Mouse (Mus musculus) large intestine, adult 2 months (tissue): ENCODE data around the gene Arl15. TPM values are rescaled to one million over a fixed set of nuclear protein-coding genes. Genes with fewer than 3 reads are reported as not detected.

Experiments
- DNase-seq: peaks from one replicate; pipeline ENCODE4 v3.0.0-alpha.2; 2012; ENCODE audit warnings: low read depth, low spot score
- WGBS: fragments of 180-500 bp; shearing (Covaris S2); methylation state at CpG from one replicate; pipeline ENCODE4 v1.1.7; 2018; 5-methylcytosine and 5-hydroxymethylcytosine counted together
- polyA plus RNA-seq: library from polyadenylated mRNA; depleted of rRNA; stranded (reverse); fragments of >200 nt; gene quantifications from 2 replicates; pipeline ENCODE4 v1.2.3, GENCODE M21; 2012

Gene Arl15
- polyA plus RNA-seq, 1 experiment: 2.5 TPM

DNA sequence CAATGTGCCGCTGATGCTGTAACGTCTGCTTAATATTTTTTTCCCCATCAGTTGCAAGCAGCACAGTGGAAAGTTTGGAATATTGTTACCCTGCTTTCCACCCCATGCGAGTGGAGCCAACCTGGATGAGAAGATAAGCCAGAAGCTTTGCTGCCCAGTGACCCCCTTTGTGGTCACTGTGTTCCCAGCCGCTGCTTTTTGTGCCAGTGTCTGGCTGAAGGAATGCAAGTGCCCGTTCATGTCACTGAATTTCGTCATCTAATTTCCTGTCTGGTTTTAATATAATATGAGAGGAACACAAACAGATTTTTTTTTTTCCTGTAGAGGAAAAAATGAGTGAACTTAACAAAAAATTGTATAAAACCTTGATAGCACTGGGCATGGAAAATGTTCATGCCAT, 46.1 kb downstream of the Arl15 start:
- 86% methylated on average over 6 of the region's 6 CpGs for WGBS
- DNase-seq: no peak

DNA sequence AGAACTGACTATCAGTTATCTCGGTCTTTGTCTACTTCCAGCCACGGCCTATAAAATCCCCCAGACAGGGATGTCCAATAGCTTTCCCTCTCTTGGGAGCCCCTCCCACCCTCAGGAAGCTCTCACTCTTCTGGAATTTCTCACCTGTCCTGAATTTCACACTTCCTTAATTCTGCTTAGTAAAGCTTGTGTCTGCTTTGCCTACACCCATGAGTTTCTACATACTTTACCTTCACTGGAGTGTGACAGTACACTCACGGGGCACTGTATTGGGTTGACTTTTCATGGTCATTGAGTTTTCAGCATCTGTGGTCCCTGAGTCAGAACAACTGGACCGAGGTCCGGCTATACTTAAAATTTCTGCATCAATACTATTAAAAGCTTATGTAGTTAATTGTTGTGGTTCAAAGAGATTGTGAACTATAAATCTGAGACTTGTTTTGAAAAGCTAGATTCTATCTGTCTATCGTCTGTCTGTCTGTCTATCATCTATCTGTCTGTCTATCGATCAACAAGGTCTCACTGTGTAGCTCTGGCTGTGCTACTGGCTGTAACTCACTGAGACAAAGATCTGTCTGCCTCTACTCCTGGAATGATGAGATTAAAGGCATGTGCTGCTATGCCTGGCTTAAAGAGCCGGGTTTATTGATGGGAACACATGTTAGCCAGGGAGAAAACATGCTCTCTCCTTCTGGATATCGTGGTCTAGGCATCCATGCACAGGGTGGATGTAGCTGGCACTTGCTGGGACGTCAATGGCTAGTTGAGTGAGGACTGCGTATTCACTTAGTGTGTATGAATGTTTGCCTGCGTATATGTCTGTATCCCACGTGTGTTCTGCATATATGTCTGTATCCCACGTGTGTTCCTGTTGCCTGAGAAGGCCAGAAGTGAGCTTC, 48.4 kb downstream of the Arl15 start:
- no peak for DNase-seq
- 88% methylated on average over 14 of the region's 14 CpGs for WGBS

DNA sequence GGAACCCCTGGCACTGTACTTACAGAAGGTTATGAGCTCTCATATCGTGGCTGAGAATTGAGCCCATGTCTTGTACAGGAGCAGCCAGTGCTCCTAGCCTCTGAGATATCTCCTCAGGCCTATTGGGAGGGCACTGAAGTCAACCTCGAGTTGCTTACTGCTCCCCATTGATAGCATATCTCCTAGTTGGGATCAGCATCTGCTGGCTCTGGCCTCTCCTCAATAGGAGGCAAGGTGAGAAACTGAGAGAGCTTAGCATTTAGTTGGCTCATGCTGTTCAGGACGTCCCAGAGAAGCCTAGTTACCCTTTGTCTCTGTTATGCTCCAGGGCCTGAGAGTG, 49.0 kb downstream of the Arl15 start:
- 74% methylated on average over 3 of the region's 3 CpGs for WGBS
- DNase-seq: no peak

DNA sequence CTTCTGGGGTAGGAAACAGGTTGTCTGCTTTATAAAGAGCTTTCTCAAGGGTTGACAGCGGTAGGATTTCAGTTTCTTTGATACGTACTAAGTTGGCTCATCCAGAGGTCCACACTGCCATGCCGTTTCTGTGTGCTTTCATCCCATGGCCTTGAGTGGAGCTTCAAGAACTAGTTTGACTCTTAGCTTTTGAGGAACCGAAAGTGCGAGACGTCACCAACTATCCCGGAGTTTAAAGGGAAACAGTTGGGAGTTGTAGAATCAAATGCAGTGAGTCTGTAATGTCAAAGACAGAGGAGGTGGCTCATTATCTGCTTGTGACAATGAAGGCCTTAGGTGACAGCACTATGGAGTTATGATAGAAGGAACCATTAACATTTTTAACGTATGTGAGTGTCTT, 49.6 kb downstream of the Arl15 start:
- WGBS: 92% methylated on average over 8 of the region's 8 CpGs
- no peak for DNase-seq

DNA sequence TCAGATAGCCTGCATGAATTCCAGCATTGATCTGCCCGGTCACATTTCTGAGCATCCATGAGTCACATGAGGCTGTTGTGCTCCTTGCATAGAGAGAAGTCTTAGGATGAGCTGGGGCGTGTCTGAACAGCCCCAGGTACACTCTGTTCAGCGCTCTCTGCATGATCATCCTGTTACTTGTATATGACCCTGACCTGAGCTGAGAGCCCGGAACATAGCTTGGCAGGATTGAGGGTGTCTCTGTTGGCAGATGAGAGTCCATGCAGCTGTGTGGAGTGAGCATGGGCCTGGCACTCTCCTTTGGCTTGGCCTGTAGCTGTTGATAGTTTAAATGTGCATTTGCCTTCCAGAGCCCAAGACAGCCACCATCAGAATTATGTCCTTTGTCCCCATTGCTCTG, 50.4 kb downstream of the Arl15 start:
- no peak for DNase-seq
- WGBS: 94% methylated on average over 4 of the region's 4 CpGs

DNA sequence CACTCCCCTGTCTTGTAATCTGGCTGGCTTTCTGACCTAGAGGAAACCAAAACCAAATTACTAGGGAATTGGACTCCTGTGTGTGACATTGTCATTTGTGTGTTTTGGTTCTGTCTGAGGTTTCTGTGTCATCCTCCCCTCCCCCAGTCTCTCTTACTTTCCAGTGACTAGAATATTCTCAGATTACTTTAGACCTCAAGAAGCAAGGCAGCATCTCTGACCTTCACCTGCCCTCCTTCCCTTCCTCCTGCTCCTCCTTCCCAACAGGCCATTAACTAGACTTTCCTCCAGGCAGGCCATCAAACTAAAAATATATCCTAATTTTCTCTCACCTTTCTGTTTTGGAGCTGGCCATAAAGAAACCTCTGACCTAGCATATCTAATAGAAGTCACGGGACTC, 50.9 kb downstream of the Arl15 start:
- 97% methylated on average over 1 of the region's 1 CpGs for WGBS
- no peak for DNase-seq

DNA sequence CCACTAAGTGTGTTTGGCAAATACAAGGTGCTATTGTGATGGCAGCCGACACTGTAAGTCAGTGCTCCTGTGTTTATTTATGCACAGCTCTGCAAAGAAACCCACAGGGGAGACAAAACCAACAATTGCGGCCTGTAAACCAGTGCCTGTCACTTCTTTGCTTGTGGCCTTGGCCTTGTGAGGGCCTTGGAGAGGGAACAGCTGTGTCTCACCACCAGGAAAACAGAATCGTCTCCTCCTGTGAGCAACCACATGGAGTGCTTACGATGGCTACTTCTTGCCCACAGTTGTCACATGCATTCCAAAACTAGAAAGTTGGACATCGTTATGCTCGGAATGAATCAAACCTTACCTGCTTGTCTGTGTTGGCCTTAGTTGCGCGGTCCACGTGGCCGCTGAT, 52.1 kb downstream of the Arl15 start:
- DNase-seq: no peak
- 81% methylated on average over 10 of the region's 10 CpGs for WGBS

DNA sequence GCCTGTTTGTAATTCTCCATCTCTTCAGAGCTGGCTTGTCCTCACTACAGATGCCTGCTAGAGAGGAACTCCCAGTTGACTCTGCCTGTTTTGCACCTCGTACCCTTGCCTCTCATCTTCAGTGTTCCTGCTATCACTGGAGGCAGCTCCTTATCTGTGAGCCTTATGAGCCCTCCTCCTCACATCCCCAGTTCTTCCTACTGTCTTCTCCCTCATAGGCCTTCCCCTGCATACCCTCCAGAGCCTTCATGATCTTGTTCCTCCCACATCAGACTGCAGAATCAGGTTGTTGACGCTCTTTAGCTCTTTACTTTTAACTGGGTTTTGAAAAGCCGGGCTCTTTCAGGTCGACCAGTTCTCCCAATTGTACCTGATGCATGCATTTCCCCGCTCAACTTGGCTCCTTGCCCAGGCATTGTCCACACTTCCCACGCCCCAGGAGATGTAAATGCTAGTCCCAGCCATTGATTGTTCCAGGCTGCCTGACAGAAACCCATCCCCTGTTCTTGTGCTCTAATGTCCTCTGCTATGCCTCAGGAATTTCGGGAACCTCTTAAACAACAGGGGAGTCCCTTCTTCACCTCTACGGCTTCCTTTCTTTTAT, 56.2 kb downstream of the Arl15 start:
- DNase-seq: no peak
- 70% methylated on average over 8 of the region's 8 CpGs for WGBS

DNA sequence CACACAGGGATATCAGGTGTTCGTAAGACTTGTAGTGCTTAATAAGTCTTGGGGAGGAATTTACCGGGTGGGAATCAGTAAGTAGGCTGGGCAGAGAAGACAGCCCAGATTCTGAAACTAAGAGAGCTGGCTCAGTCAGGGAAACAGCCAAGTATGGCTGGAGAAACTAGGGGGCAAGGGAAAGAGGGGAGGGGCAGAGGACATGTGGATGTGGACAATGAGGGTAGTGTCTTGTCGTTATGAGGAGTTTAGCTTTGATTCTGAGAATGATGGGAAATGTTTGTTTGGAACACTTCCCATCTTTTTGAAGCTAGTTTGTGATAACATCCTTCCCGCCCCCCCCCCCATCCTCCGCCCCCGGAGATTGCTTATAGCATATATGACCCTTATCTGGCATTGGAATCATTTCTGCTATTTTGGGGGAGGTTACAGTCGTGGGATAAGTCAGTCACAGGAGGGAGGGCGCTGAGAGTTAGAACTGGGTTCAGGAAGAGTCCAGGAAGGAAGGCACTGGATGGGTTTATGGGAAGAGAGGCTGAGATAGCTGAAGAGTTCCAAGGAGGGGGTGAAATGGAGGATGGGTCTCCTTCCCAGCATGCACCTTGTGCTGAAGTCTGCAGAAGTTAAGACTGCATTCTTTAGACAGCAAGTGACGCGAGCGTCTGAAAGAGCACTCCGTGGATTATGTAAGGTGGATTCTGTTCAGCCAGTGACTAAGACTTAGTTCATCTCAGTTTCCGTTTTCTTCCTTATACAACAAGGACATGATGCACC, 57.5 kb downstream of the Arl15 start:
- 89% methylated on average over 13 of the region's 13 CpGs for WGBS
- DNase-seq: no peak

DNA sequence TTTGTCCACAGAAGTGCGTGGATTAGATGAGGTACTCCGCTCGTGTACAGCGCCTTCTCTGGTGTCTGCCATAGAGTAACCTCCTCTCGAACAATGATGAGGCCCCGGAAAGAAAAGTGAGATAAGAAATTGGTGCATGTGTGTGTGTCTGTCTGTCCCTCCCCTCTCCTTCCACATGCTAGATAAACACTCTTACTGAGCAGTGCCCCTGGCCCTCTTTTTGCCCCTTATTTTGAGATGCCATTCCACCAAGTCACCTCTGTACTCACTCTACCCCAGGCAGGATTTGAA, 58.0 kb downstream of the Arl15 start:
- no peak for DNase-seq
- 95% methylated on average over 6 of the region's 6 CpGs for WGBS

DNA sequence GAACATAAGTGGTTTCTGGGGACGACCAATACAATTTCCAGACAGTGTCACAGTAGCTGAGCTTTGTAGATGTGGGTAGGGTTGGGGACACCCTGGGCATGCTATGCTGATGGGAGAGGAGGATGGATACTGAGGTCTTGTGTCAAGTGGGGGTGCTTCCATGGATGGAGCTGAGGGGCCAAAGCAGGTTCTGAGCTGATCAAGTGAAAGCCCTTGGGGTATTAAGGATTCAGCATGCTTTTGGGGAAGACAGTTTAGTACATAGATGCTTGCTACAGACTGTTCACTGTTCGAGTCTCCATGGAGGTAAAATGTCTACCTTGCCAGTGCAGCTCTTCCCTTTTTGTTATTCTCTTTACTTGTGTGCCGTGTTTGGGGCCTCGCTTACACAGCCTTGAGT, 59.8 kb downstream of the Arl15 start:
- DNase-seq: no peak
- WGBS: 92% methylated on average over 4 of the region's 4 CpGs

DNA sequence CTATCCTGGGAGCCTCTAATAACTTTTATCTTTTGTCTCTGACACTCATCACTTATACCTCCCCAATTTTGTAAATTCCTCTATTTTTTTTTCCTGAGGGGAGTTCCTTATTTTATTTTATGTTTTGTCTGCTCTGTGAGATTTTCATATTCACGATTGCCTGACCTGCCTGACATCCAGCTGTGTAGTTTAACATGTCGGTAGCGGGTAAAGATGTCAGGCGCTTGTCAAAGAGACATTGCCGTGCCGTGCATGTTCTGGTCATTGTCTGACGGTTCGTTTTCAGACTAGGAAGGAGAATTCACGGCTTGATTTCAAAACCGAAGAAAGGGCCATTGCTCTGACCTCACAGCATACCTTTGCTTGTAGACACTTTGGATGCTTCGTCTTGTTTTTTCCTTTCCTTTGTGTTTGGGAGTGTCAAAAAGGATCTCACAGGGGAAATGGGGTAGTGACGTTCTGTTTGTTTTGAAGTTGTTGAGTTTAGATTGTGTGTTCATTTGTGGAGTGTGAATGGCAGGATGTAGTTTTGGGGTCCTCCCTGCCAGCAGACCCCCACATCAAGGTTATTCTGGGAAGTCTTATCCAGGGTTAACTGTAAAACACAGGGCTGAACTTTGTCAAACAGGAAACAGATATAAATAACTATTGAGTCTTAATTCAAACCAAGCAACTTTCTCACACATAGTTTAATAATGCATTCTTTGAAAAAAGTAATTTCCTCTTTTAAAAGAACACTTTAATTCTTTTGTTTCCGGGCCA, 60.4 kb downstream of the Arl15 start:
- DNase-seq: no peak
- WGBS: 81% methylated on average over 13 of the region's 13 CpGs

DNA sequence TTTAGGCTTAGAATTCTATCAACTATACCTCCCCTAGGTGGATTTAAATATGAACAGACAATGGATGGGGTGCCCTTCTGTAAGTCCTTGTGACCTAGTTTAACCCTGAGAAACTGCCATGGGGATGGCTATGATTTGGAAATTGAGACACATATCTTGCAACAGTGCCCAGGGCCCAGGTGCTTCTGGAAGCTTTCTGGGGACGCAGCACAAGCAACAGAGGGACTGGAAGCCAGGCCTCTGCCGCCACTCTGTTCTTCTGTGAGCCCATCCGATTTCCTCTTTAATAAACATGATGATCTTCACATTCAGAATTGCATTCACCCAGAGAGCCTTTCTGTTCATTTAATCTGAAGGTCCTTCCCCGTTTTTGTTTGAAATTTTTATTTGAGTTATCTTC, 62.6 kb downstream of the Arl15 start:
- WGBS: 83% methylated on average over 4 of the region's 4 CpGs
- DNase-seq: no peak

DNA sequence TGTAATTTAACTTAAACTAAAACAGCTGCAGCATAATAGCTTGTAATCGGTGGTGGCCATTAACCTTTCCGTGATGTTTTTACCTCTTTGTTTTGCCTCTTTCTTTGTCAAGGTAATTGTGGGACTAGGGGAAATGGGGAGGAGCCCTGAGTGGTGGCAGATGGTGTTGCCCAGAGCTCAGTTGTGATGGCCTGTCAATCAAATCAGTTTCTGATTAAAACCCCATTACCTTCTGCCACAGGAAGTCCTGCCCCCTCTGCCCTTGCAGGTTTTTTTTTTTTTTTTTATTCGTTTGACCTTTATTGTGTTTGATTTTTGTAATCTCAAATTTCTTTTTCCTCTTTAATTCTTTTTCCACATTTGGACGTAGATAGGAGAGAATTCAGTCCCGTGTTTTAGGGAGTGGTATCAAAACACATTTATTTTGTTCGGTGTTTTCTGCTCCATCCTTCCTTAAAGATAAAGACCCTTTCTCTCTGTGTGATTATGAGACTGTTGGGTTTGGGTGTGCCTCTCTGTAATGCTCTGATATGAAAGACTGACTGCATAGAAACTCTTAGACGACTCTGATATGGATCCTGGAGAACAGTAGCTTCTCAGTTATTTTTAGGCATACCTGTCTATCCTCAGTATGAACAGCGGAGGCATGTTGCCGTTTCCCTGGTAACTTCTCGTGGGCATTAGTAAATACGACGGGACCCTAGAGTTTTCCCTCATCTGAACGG, 64.5 kb downstream of the Arl15 start:
- no peak for DNase-seq
- WGBS: 75% methylated on average over 13 of the region's 13 CpGs

DNA sequence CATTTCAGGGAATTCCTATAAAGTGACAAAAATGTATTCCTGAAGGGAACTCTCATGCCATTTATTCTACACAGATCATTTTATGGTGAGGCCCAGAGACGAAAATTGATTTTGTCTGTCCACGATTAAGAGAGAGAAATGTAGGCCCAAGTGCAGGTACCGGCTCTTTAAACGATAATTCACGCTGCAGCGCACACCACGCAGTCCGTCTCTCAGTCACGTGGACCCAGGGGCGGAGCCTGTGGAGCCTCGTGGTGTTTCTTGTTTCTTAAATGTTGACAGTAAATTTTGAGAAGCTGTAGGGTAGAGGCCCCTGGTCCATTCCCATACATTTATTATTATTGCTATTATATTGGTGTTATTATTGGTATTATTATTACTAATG, 65.1 kb downstream of the Arl15 start:
- DNase-seq: no peak

DNA sequence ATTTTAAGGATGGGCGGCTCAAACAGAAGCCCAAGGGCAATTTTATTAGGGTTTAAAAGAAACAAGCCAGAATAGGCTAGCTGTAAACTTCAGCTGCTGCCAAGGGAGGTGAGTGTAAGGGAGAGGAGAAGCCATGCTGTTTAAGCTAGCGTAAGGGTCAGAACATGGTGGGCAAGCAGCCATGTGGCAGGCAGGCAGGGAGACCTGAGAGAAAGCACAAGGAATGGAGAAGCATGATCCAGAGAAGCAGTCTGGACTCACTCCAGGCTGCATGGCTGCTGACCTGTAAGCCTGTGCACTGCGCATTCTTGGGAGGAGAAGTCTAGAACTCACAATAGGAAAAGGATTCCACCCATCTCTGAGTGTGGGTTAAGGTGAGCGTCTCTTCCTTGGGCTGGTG, 66.5 kb downstream of the Arl15 start:
- WGBS: 84% methylated on average over 4 of the region's 4 CpGs
- no peak for DNase-seq

More for the DNA sequence above, 65.1 kb downstream of the Arl15 start:
- WGBS: 87% methylated on average over 11 of the region's 11 CpGs

DNA sequence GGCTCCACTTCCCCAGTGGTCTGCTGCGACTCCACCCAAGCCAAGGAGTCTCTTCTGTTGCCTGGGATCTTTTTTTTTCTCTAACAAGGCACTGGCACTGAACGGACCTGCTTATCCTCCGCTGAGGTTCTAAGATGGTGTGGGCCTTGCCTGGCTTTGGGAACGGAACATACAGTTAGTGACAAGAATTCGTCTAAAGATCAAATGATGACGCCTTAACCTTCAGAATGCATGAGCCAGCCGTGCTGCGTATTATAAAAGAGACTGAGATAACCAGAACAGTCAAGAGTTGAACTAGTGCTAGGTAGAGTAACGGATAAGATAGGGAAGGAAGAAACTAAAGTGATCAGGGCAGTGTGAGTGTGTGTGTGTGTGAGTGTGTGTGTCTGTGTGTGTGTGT, 66.9 kb downstream of the Arl15 start:
- 95% methylated on average over 9 of the region's 9 CpGs for WGBS
- no peak for DNase-seq

DNA sequence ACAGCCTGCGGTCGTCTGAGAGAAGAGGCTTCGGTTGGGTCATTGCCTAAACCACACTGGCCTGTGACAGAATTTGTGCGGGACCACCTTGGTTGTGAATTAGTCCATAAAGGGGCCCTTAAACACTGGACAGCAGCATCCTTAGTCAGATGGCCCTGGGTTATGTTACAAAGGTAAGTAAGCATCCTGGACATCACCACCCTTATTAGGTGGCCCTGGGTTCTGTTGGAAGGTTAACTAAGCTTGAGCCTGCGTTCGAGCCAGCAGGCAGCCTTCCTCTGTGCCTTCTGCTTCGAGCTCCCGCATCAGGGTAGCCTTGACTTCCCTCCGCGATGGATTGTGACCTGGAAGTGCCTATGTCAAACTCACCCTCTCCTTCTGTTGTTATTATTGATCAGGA, 68.6 kb downstream of the Arl15 start:
- no peak for DNase-seq
- 86% methylated on average over 10 of the region's 10 CpGs for WGBS

DNA sequence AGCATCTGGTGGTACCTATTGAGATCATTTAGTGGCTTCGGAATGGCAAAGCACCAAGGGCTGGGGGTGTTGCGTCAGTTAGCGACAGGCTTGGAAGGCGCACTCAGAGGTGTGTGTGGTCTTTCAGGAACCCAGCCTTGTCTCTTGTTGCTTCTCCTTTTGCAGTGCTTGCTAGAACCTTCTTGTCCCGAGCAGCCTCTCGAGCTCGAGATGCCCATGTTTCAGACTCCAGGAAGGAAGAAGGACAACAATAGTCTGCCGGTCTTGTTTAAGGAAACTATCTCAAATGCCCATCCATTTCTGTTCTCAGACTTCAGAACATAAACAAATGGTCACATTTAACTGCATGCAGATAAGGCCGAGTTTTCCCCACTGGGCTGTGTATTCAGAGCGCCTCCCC, 69.4 kb downstream of the Arl15 start:
- no peak for DNase-seq
- 75% methylated on average over 10 of the region's 10 CpGs for WGBS

DNA sequence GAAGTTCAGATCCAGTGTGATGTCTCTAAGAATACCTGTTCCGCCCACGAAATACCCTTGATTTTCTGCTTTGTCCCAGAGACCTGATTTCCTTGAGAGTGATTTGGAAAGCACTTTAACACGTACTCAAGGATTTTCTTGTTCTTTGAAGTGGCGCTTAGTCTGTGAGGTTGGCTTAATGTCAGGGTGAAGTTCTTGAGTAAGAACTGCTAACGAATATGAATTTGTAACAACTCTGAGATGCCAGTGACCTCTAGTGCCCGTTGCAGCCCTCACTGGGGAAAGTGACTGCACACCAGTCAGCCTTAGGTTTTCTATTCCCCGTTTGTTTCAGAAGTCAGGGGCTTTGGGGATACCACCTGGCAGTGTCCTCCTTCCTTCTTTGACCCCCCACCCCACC, 70.0 kb downstream of the Arl15 start:
- DNase-seq: no peak
- WGBS: 77% methylated on average over 7 of the region's 7 CpGs
